Mouse (Mus musculus) limb, embryonic 14.5 days (tissue): ENCODE data around the gene Pard3b. TPM values are rescaled to one million over a fixed set of nuclear protein-coding genes. Genes with fewer than 3 reads are reported as not detected.
A peak's percentile ranks its signal among the peaks of the same experiment; 100 is the strongest.

Experiments
- ATAC-seq: fragments of 200-750 bp; cut with Nextera tagmentation; 2 replicates; pipeline ENCODE4 v1.8.0; 2017; ENCODE audit warnings: low read depth, moderate number of reproducible peaks, moderate TSS enrichment; ENCODE audit not compliant: low FRiP score
- DNase-seq: peaks from one replicate; pipeline ENCODE4 v3.0.0-alpha.2; 2015; ENCODE audit warnings: low spot score
- H3K27ac ChIP-seq: fragments of 300-500 bp; sonication (generic); replicated peaks from 2 replicates; pipeline ENCODE4 v1.5.1; 2014; ENCODE audit warnings: low read depth, mild to moderate bottlenecking, low read length, moderate library complexity, mixed read lengths
- H3K27me3 ChIP-seq: fragments of 300-500 bp; sonication (generic); 2 replicates; pipeline ENCODE4 v1.6.1; 2014; ENCODE audit warnings: low read length, mixed read lengths; ENCODE audit not compliant: control insufficient read depth, insufficient read depth
- H3K36me3 ChIP-seq: fragments of 300-500 bp; sonication (generic); 2 replicates; pipeline ENCODE4 v1.6.1; 2014; ENCODE audit warnings: mild to moderate bottlenecking, low read length, moderate library complexity, mixed read lengths; ENCODE audit not compliant: control insufficient read depth, insufficient read depth
- H3K4me1 ChIP-seq: fragments of 300-500 bp; sonication (generic); 2 replicates; pipeline ENCODE4 v1.6.1; 2014; ENCODE audit warnings: antibody characterized with exemption, low read length, mixed read lengths; ENCODE audit not compliant: control insufficient read depth, insufficient read depth
- H3K4me2 ChIP-seq: fragments of 300-500 bp; sonication (generic); replicated peaks from 2 replicates; pipeline ENCODE4 v1.6.1; 2014; ENCODE audit warnings: low read depth, mild to moderate bottlenecking, low read length, moderate library complexity; ENCODE audit not compliant: severe bottlenecking
- H3K4me3 ChIP-seq: fragments of 300-500 bp; sonication (generic); replicated peaks from 2 replicates; pipeline ENCODE4 v1.5.1; 2014; ENCODE audit warnings: low read length
- H3K9ac ChIP-seq: fragments of 300-500 bp; sonication (generic); 2 replicates; pipeline ENCODE4 v1.6.1; 2014; ENCODE audit warnings: mild to moderate bottlenecking, low read depth, low read length, moderate library complexity; ENCODE audit not compliant: severe bottlenecking
- H3K9me3 ChIP-seq: fragments of 300-500 bp; sonication (generic); 2 replicates; pipeline ENCODE4 v1.6.1; 2016; ENCODE audit warnings: low read length; ENCODE audit not compliant: control insufficient read depth
- POLR2A ChIP-seq: fragments of 200-500 bp; IDR thresholded peaks from 2 replicates; pipeline ENCODE4 v1.8.0; 2012; ENCODE audit warnings: inconsistent platforms, mild to moderate bottlenecking, moderate library complexity, borderline replicate concordance; ENCODE audit not compliant: insufficient read depth, insufficient read length; ENCODE audit errors: extremely low read depth
- WGBS: fragments of 180-500 bp; shearing (Covaris S2); extraction: QIAGEN DNeasy Blood & Tissue Kit; methylation state at CpG from one replicate; pipeline ENCODE4 v1.1.7; 2014; 5-methylcytosine and 5-hydroxymethylcytosine counted together
- polyA plus RNA-seq, 2 experiments: library from polyadenylated mRNA; depleted of rRNA in 1 of 2; stranded (reverse) in 1 of 2; unstranded in 1 of 2; fragments of >200 nt; fragmentation: Nextera tagmentation in 1 of 2; extraction: Ambion mirVana in 1 of 2; gene quantifications; 2 replicates each; pipeline versions ENCODE4 v1.2.1 to v1.2.3; 2012 to 2014

The Pard3b gene
- polyA plus RNA-seq, 2 experiments, result 5.3 to 21.0 TPM

DNA sequence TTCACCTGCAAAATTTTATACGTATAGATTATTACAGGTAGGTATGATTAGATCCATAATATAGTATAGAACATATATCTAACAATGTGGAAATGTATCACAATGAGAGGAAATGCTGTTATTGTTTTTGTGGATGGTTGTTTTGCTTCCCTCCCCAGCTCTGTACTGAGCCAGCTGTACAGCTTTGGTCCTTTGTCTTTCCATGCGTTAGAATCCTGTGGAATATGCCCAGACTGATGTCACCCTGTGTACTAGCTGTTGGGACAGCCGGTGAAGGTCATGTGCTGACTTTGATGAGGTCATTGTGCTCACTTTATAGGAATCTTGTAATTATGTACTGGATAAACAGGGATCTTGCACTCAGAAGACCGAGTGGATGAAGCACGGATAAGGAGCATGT is 286.9 kb downstream of the Pard3b start:
- no peak overlapping the region for H3K27ac ChIP-seq
- H3K27me3 ChIP-seq, result no peaks in the 10 kb centered on the region
- no peak for TF ChIP-seq POLR2A
- H3K4me1 ChIP-seq, result peaks cover 23% of the 10 kb centered on the region
- no peak overlapping the region for H3K4me2 ChIP-seq
- no peaks in the 10 kb centered on the region for H3K9me3 ChIP-seq
- ATAC-seq (no peak), DNase-seq (no peak)
- H3K9ac ChIP-seq, result no peak overlapping the region
- H3K4me3 ChIP-seq, result no peak overlapping the region
- 47% methylated on average over 5 of the region's 5 CpGs for WGBS
- H3K36me3 ChIP-seq, result no peaks in the 10 kb centered on the region

DNA sequence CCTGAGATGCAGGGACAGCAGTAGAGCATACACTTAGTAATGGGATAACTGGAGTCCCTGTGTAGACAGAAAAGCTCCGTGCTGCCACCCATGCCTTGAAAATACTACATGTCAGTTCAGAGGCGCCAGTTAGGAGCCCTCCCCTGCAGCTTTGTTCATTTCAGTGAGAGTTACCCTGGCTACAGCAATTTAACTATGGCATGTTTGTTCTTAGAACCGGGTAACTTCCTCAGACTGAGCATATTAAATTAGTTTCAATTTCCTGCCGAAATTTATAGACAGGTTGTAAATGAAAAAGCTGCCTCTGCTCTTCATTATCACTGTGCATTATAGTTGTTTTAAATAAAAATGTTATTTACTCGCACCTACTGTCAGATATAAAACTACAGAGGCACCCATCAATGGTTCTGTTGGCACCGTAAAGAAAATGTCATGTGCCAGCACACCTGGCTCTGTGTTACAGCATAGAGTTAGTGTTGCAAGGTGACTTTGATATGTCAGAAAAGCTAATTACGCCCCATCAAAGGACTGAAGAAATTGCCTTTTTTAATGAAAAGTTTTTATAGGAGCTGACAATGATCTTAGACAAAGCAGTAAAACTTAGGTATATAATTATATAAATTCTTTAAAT is 289.6 kb downstream of the Pard3b start:
- no peak overlapping the region for H3K9ac ChIP-seq
- TF ChIP-seq POLR2A, result no peak
- H3K4me3 ChIP-seq, result no peak overlapping the region
- ATAC-seq, result peak; percentile 37; the same call in 1 of the 2 replicates
- H3K4me2 ChIP-seq, result no peak overlapping the region
- no peaks in the 10 kb centered on the region for H3K27me3 ChIP-seq
- H3K36me3 ChIP-seq, result no peaks in the 10 kb centered on the region
- H3K9me3 ChIP-seq, result no peaks in the 10 kb centered on the region
- no peak overlapping the region for H3K27ac ChIP-seq
- 13% methylated on average over 7 of the region's 7 CpGs for WGBS
- peak; percentile 18 for DNase-seq
- peaks cover 21% of the 10 kb centered on the region for H3K4me1 ChIP-seq

DNA sequence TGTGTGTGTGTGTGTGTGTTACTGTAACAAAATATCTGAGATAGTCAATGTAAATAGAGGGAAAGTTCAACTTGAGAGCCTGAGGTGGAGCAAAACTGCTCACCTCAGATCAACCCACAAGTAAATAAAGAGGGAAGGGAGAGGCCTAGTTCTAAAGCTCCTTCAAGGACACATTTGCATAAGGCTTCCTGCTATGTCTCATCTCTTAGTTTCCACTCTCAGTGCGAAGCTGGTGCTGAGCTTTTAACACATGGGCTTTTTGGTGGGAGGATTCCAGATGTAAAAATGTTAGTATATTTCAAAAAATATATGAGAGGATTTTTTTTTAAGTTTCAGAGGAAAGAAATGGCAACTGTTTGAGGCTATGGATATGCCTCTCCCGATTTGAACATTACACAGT is 294.9 kb downstream of the Pard3b start:
- H3K27ac ChIP-seq, result no peak overlapping the region
- no peaks in the 10 kb centered on the region for H3K27me3 ChIP-seq
- no peak overlapping the region for H3K9ac ChIP-seq
- no peaks in the 10 kb centered on the region for H3K9me3 ChIP-seq
- H3K36me3 ChIP-seq, result no peaks in the 10 kb centered on the region
- DNase-seq (no peak), ATAC-seq (no peak)
- peaks cover 17% of the 10 kb centered on the region for H3K4me1 ChIP-seq
- WGBS, result 77% methylated on average over 2 of the region's 2 CpGs
- no peak overlapping the region for H3K4me2 ChIP-seq
- no peak overlapping the region for H3K4me3 ChIP-seq
- TF ChIP-seq POLR2A, result no peak

- TF ChIP-seq POLR2A, result no peak
- DNase-seq, result no peak
- no peak overlapping the region for H3K4me3 ChIP-seq
- H3K4me2 ChIP-seq, result no peak overlapping the region
- H3K36me3 ChIP-seq, result no peaks in the 10 kb centered on the region
- no peaks in the 10 kb centered on the region for H3K27me3 ChIP-seq
- WGBS, result 17% methylated on average over 4 of the region's 4 CpGs
- no peaks in the 10 kb centered on the region for H3K9me3 ChIP-seq
- ATAC-seq, result no peak
- peaks cover 17% of the 10 kb centered on the region for H3K4me1 ChIP-seq
- H3K27ac ChIP-seq, result no peak overlapping the region
- H3K9ac ChIP-seq, result no peak overlapping the region
Observed at GRCm38 (mm10) chr1:61934760-61935159, 296.1 kb downstream of the Pard3b start.

GRCm38 (mm10) chr1:61939882-61940281 is 301.3 kb downstream of the Pard3b start:
- 46% methylated on average over 10 of the region's 10 CpGs for WGBS
- no peak for TF ChIP-seq POLR2A
- H3K27ac ChIP-seq, result no peak overlapping the region
- H3K9me3 ChIP-seq, result peaks cover 6% of the 10 kb centered on the region; the same call in 1 of the 2 replicates
- no peaks in the 10 kb centered on the region for H3K36me3 ChIP-seq
- H3K4me3 ChIP-seq, result no peak overlapping the region
- DNase-seq, result no peak
- no peak for ATAC-seq
- no peak overlapping the region for H3K4me2 ChIP-seq
- H3K4me1 ChIP-seq, result peaks cover 11% of the 10 kb centered on the region
- no peak overlapping the region for H3K9ac ChIP-seq
- H3K27me3 ChIP-seq, result no peaks in the 10 kb centered on the region

GRCm38 (mm10) chr1:61961533-61961932 is 322.9 kb downstream of the Pard3b start:
- H3K9ac ChIP-seq, result no peak overlapping the region
- H3K27ac ChIP-seq, result no peak overlapping the region
- no peaks in the 10 kb centered on the region for H3K4me1 ChIP-seq
- WGBS, result 79% methylated on average over 9 of the region's 9 CpGs
- H3K27me3 ChIP-seq, result no peaks in the 10 kb centered on the region
- ATAC-seq (no peak), DNase-seq (no peak)
- no peaks in the 10 kb centered on the region for H3K36me3 ChIP-seq
- H3K4me2 ChIP-seq, result no peak overlapping the region
- H3K9me3 ChIP-seq, result no peaks in the 10 kb centered on the region
- no peak overlapping the region for H3K4me3 ChIP-seq
- no peak for TF ChIP-seq POLR2A
